Mouse (Mus musculus) urinary bladder, postnatal 4 days (tissue): ENCODE measurements around the gene Il2rg.

Experiments
- DNase-seq, 2 experiments: peaks; one replicate each; pipeline ENCODE4 v3.0.0; 2021 to 2022; ENCODE audit warnings: low spot score in 2 of 2

Gene Il2rg

DNA sequence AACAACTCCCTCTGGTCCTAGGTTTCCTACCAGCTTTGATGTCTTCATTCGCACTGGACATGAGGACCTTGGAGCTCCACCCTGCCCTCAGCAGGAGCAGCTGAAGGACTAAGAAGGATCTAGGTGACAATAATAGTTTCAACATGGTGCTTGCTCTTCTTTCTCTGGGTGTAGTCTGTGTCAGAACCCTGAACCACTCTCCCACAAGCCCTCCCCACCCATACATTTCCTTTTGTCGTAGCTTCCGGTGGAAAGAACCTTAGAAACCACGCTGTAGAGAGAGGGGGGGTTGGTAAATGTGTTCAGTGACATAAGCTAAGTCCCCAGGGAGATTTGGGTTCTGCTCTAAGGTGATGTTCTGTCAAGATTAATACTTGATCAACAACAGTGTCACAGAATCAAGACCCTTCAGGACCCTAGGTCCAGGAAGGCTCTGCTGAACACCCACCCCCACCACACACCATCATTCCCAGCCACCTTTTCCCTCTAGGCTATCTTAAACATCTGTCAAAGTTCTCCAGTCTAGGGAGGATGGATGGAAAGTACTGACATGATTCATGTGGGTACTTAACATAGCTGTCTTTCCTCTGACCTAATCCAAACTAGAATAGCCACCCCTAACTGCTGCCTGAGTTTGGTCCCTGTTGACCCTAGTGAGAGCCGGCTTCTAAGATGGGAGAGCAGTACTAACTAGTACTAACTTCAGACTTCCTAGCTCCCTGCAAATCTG lies at the start of gene Il2rg:
Il2rg (minus strand) TSS at position 231 of the 730 bp plus-strand sequence.
- no peak for DNase-seq

DNA sequence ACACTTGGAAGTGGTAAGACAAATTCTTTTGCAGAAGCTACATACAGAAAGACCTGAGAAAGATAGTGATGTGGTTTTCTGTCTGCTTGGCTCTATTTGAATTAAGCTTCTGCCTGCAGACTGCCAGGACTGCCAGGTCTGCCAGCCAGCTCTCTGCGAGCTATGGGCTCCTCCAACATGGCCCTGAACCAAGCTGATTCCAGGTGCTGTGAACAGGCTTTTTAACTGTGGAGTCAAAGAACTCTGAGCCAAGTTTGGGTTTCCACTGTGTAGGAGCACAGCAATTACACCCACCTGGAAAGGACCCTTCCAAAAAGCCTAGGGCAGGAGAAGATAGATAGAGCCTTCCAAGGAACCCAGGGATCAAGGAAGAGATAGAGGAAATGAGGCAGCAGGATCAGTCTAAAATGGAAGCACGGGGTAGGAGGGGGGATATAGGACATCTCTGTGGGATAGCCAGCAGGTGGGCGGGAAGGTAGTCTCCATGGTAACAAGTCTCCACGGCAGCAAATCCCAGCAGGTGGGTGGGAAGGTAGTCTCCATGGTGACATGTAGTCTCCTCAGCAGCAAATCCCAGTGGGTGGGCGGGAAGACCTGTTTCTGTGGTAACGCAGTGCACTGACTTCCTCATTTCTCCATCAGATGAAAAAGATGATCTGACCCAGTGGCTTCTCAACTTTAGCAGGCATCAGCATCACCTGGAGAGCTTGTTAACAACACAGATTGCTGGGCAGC lies 45.7 kb upstream of the Il2rg start:
- DNase-seq: no peak

- no peak for DNase-seq
These were observed 41.2 kb upstream of the Il2rg start for GRCm38 (mm10) chrX:101309299-101309698.

DNA sequence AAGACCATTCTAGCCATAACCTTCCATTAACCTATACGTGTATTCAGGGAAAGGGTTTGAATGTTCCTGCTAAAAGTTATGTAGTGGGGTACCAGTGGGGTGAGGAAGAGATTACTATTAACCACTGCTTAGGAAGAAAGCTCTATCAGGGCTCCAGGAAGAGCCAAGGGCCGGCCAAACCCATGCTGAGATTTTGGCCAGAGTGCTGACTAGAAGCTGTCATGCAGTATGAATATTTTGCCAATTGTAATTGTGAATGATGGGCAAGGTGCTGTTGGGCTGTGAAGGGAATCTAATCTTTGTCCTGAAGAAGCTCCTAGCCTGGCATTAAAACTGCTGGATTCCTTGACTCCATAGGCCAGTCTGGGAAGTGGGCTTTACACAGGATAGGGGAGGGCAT lies 36.6 kb upstream of the Il2rg start:
- no peak for DNase-seq

DNA sequence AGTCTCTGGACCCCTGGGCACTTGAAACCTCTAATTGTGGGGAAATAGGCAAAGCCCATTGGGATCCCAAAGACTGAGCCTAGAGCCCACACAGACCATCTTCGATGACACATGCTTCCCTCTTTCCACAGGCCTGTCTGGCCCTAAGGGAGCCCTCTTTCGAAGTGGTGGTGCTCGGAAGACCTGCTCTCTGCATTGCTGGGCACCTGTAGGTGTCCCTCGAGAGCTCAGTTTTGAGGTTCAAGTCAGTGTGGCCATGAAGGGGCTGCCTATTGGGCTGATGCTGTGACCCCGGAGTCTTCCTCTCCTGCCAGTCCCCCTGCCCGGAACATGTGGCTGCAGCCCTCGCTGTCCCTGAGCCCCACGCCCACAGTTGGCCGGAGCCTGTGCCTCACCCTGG lies 33.6 kb upstream of the Il2rg start:
- no peak for DNase-seq

- no peak for DNase-seq
These were observed 32.5 kb upstream of the Il2rg start for GRCm38 (mm10) chrX:101300427-101301030.

GRCm38 (mm10) chrX:101299473-101300426 lies 31.7 kb upstream of the Il2rg start:
- no peak for DNase-seq

- DNase-seq: peak in 1 of 2 experiments; percentile 17
These were observed 31.0 kb upstream of the Il2rg start, which contains the start of gene Nlgn3 for GRCm38 (mm10) chrX:101299055-101299454. Gene Nlgn3, plus strand, starts transcription at chrX:101299168.

DNA sequence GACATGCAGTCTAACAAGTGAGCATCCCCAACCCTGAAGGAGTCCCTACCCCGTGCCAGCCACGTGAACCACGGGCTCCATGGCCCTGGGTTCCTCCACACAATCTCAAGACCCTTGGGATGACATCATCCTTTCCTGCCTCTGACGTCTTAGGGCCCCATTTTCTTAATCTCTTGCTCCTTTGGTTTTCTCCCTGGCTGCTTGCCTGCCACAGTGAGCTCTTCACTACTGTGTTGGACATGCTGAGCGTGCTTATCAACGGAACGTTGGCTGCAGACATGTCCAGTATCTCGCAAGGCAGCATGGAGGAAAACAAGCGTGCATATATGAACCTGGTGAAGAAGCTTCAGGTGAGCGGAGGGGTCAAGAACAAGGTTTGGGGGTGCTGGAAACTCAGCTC lies 22.1 kb upstream of the Il2rg start:
- DNase-seq: no peak

GRCm38 (mm10) chrX:101289037-101289436 lies 21.0 kb upstream of the Il2rg start:
- no peak for DNase-seq

- no peak for DNase-seq
These were observed 20.4 kb upstream of the Il2rg start for GRCm38 (mm10) chrX:101288432-101288831.

- no peak for DNase-seq
These were observed 19.5 kb upstream of the Il2rg start for GRCm38 (mm10) chrX:101287543-101287942.

GRCm38 (mm10) chrX:101285953-101286670 lies 18.1 kb upstream of the Il2rg start:
- no peak for DNase-seq

DNA sequence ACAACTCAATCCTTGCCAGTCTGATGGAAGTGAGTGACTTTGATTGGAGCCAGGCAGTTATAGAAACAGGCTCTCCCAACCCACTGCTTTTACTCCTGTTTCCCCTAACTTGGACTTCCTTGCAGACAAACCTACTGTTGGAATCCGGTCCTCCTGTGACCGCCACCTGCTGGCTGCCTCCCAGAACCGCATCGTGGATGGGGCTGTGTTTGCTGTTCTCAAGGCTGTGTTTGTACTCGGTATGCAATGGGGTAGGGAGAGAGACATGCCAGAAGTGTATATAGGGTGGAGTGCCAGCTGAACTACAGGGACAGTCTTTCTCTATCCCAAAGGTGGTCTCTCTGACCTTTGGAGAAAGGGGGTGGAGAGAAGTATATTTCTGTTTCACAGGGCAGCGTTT lies 17.5 kb upstream of the Il2rg start:
- DNase-seq: peak in 1 of 2 experiments; percentile 41

GRCm38 (mm10) chrX:101282813-101283212 lies 14.8 kb upstream of the Il2rg start:
- no peak for DNase-seq

- peak; percentile 85 to 90 for DNase-seq
These were observed 6.1 kb upstream of the Il2rg start, which contains the start of gene Med12 for GRCm38 (mm10) chrX:101273875-101274738. Gene Med12, plus strand, starts transcription at chrX:101274030.

DNA sequence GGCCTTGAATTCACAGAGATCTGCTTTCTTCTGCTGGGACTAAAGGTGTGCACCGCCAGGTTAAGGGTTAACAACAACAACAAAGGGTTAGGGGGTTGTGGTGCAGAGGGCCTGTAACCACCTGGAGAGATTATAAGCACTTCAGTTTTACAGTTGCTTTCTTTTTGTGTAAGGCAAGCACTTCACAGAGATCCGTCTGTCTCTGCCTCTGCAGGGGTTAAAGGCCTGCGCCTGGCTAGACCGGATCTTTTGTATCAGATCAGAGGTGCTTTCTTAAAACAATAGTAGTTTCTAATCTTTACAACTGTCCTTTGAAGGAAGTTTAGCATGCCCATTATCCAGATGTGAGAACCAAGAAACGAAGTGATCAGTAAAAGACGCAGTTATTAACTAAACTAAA lies 5.4 kb upstream of the Il2rg start:
- DNase-seq: no peak

DNA sequence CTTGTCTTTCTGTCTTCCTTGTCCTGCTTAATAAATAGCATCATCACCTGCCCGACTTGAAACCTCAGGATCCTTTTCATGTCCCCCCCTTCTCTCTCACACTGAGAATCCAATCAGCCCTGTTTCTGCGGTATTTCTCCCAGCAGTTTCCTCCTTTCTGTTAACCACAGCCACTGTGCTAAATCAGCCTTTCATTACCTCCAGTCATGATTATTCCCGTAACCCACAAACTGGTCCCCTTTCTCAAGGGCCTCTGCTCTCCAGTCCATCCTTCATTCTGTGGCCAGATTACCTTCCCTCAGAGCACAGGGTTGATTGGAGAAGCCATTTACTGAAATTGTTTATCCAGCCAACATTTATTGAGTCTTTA lies 685 bp upstream of the Il2rg start, which contains the start of gene Gm20489:
Gm20489 (minus strand) TSS at position 269 of the 370 bp plus-strand sequence.
- DNase-seq: no peak

DNA sequence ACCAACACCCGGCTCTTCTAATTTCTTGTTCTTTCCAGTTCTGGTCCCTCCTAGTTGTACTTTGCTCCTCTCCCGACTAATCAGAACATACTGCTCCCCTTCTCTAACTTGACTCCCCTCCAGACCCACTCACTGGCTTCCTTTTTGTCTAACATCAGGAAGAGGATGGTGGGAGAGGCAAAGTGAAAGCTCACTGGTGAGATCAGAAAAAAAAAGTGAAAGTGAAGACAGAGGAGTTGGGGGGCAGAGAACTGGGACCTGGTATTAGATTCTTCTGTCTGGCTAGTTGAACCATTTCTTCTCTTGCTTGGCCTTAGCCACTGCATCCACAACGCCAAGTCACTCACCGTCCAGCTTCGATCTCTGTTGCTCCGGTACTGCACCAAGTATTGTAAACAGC lies 1.4 kb downstream of the Il2rg start:
- DNase-seq: no peak

DNA sequence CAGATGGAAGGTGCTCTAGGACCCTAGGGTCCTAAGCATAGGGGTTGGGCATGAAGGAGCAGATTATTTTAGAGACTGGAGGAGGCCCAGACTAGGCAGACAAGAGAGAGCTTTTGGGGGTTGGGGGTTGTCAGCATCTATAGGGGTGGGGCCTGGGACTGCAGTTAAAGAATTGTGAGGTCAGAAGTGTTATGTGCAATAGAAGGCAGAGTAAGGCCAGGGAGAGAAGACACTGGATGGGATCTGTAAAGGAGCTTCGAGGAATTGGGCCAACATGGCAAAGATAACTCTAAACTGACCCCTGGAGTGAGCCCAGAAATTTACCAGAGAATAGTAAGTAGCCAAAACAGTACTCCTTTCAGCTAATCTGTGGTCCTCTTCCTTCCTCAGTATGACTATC lies 4.2 kb downstream of the Il2rg start, which contains the start of gene Gm614:
Gm614 (minus strand) TSS at position 101 of the 400 bp plus-strand sequence.
- DNase-seq: no peak
